Mouse (Mus musculus) megakaryocyte, embryonic 14.5 days (primary cell): ENCODE data around the gene Nyap1.

ENCODE experiments used
- FLI1 ChIP-seq: IDR thresholded peaks from 2 replicates; pipeline ENCODE4 v1.6.1; 2012; ENCODE audit warnings: low read length, inconsistent platforms, mixed read lengths
- GATA1 ChIP-seq: IDR thresholded peaks from 3 replicates; pipeline ENCODE4 v1.6.1; 2012; ENCODE audit warnings: mixed read lengths, low read length, inconsistent platforms, borderline replicate concordance

DNA sequence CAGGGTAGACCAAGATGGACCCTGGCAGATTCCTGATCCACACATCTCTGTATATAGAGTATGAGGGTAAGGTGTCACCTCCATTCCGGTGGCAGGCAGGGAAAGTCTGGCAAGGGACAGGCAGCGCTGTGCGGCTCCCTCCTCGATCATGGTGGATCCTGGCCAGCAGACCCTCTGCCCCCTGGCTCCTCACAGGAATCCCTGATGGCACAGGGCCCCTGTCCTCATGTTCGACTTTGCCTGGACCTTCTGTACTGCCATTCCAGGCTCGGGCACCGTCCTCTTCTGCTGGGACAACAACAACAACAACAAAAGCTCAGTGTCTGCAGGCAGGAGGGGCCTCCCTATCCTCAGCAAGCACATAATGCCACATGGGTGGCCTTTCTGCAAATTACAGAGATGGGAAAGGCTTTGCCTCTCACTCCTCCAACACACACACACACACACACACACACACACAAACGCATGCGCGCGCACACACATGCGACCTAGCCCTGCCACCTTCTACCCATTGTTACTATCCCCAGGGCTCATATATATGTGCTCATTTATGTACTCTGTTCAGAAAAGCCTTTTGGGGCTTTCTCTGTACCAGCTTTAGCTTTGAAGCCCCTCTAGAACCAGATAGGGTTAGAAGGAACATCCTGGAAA is 7.6 kb downstream of the Nyap1 start:
- TF ChIP-seq GATA1 (no peak), FLI1 (no peak)
